Mouse (Mus musculus) limb, embryonic 11.5 days (tissue): ENCODE measurements around the gene Clasrp. TPM values are rescaled to one million over a fixed set of nuclear protein-coding genes. Genes with fewer than 3 reads are reported as not detected.

ENCODE experiments used
- ATAC-seq: fragments of 200-750 bp; cut with Nextera tagmentation; 2 replicates; pipeline ENCODE4 v1.8.0; 2017; ENCODE audit warnings: low read depth; ENCODE audit not compliant: insufficient number of reproducible peaks, low FRiP score, low TSS enrichment
- DNase-seq: peaks from one replicate; pipeline ENCODE4 v3.0.0-alpha.2; 2015; ENCODE audit warnings: low spot score
- H3K27ac ChIP-seq: fragments of 300-500 bp; sonication (generic); replicated peaks from 2 replicates; pipeline ENCODE4 v1.5.1; 2014; ENCODE audit warnings: low read depth, mild to moderate bottlenecking, low read length
- H3K27me3 ChIP-seq: fragments of 300-500 bp; sonication (generic); 2 replicates; pipeline ENCODE4 v1.6.1; 2014; ENCODE audit warnings: mild to moderate bottlenecking, low read length, mixed read lengths; ENCODE audit not compliant: control insufficient read depth, insufficient read depth
- H3K36me3 ChIP-seq: fragments of 300-500 bp; sonication (generic); 2 replicates; pipeline ENCODE4 v1.6.1; 2014; ENCODE audit warnings: mild to moderate bottlenecking, low read length, moderate library complexity, mixed read lengths; ENCODE audit not compliant: control insufficient read depth, insufficient read depth
- H3K4me1 ChIP-seq: fragments of 300-500 bp; sonication (generic); 2 replicates; pipeline ENCODE4 v1.6.1; 2014; ENCODE audit warnings: low read length, mixed read lengths; ENCODE audit not compliant: control insufficient read depth, insufficient read depth
- H3K4me2 ChIP-seq: fragments of 300-500 bp; sonication (generic); 2 replicates; pipeline ENCODE4 v1.6.1; 2014; ENCODE audit warnings: low read depth, mild to moderate bottlenecking, moderate library complexity; ENCODE audit not compliant: severe bottlenecking
- H3K4me3 ChIP-seq: fragments of 300-500 bp; sonication (generic); 2 replicates; pipeline ENCODE4 v1.5.1; 2014; ENCODE audit warnings: low read depth, low read length
- H3K9ac ChIP-seq: fragments of 300-500 bp; sonication (generic); 2 replicates; pipeline ENCODE4 v1.6.1; 2014; ENCODE audit warnings: mild to moderate bottlenecking, low read length
- H3K9me3 ChIP-seq: fragments of 300-500 bp; sonication (generic); 2 replicates; pipeline ENCODE4 v1.6.1; 2016; ENCODE audit warnings: low read length; ENCODE audit not compliant: control insufficient read depth
- WGBS: fragments of 180-500 bp; shearing (Covaris S2); extraction: QIAGEN DNeasy Blood & Tissue Kit; methylation state at CpG from one replicate; pipeline ENCODE4 v1.1.7; 2014; 5-methylcytosine and 5-hydroxymethylcytosine counted together
- polyA plus RNA-seq: library from polyadenylated mRNA; unstranded; fragments of >200 nt; fragmentation: Nextera tagmentation; extraction: Ambion mirVana; gene quantifications from 2 replicates; pipeline ENCODE4 v1.2.1, GENCODE M21; 2014

Clasrp gene
- polyA plus RNA-seq, 1 experiment from 2014 or later = 55.9 TPM

DNA sequence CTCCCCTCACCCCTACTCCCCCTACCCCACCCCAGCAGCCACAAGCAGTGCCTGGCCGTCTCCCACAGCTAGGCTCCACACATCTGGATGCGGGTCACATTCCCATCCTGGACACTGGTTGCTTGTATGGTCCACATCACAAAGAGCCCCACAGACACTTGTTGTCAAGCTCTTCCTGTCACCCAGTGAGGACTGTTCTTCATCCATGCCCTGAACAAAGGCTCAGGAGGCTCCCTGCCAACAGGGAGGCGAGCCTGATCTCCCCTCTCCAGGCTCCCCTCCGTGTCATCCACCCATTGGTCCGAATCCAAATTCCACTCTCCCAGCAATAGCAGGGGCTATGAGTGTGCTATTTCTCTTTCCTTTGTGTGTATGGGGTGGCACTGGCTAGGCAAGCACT is 3.7 kb downstream of the Clasrp start:
- Histone ChIP-seq H3K9ac (no peak overlapping the region), H3K4me3 (no peak overlapping the region), H3K4me1 (peaks cover 11% of the 10 kb centered on the region), H3K4me2 (no peak overlapping the region), H3K27me3 (no peaks in the 10 kb centered on the region), H3K27ac (no peak overlapping the region), H3K9me3 (no peaks in the 10 kb centered on the region), H3K36me3 (peaks cover 23% of the 10 kb centered on the region)
- ATAC-seq (no peak), DNase-seq (no peak)
- 85% methylated on average over 5 of the region's 5 CpGs for WGBS

DNA sequence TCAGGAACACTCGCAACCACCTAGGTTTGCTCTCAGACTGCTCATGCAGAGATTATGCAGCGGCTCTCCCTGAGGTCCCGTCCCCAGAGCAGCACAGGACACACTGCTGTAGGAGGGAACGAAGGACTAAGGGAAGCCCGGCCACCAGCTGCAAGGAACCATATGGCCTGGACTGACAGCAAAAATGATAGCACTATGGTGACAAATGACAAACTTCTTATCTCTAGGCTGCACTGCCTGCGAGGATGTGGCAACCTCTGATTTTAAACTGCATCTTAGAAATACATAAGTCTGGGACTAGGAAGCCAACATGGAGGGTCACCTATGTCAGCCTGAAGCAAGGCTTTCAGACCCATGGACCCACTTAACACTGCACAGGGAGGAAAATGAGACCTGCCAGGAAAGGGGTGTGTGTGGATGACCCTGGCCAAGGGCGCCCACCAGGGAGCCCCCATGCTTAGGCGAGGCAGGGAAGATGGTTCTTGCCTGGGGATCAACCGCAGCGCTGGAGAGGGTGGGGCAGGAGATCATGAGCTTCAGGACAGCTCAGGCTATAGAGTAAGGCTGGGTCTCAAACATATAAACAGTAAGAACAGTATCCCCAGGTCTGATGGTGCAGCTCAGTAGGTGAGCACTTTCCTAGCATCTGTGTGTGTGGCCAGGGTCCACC is 11.1 kb downstream of the Clasrp start:
- 84% methylated on average over 10 of the region's 10 CpGs for WGBS

DNA sequence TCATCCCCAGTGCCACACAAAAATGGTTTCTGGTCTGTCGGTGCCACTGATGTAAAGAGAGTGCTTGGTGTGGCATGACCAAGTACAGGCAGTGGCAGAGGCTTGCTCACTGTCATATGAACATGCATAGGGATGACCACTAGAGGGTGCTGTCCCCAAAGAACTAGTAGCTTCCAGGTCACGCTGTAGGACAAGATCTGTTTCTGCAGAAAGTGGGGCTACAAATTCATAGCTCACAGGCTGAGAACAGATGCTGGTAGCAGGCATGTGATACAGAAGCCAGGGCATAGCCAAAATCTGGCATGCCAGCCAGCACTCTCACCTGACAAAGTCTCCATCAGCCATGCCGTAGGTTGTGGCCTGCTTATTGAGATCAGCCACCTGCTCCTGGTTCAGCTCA is 14.4 kb downstream of the Clasrp start:
- Histone ChIP-seq H3K36me3 (peaks cover 53% of the 10 kb centered on the region), H3K27me3 (no peaks in the 10 kb centered on the region), H3K4me2 (no peak overlapping the region), H3K4me3 (no peak overlapping the region), H3K9me3 (no peaks in the 10 kb centered on the region), H3K4me1 (no peaks in the 10 kb centered on the region), H3K27ac (no peak overlapping the region), H3K9ac (no peak overlapping the region)
- ATAC-seq (peak; percentile 18; the same call in 1 of the 2 replicates), DNase-seq (peak; percentile 73)
- 66% methylated on average over 3 of the region's 3 CpGs for WGBS

More for the DNA sequence above, 11.1 kb downstream of the Clasrp start:
- Histone ChIP-seq H3K27me3 (no peaks in the 10 kb centered on the region), H3K27ac (no peak overlapping the region), H3K9ac (no peak overlapping the region), H3K4me3 (no peak overlapping the region), H3K4me2 (no peak overlapping the region), H3K9me3 (no peaks in the 10 kb centered on the region), H3K36me3 (peaks cover 43% of the 10 kb centered on the region), H3K4me1 (no peaks in the 10 kb centered on the region)
- ATAC-seq = no peak
- no peak for DNase-seq

DNA sequence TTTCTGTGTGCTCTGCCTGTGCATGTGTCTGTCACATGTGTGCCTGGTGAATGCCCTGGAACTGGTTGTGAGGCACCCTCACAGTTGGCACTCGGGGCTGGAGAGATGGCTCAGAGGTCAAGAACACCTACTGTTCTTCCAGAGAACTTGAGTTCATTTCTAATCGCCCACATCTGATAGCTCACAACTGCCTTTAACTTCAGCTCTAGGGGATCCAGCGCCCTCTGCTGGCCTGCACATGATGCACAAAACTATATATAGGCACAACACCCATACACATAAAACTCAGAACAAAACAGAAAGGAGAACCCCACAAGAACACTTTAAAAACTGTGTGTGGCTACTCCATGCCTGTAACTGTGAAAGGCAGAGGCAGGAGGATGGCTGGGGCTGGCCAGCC is 15.1 kb downstream of the Clasrp start:
- Histone ChIP-seq H3K4me3 (no peak overlapping the region), H3K27ac (no peak overlapping the region), H3K4me2 (no peak overlapping the region), H3K4me1 (no peaks in the 10 kb centered on the region), H3K9ac (no peak overlapping the region), H3K36me3 (peaks cover 58% of the 10 kb centered on the region), H3K9me3 (no peaks in the 10 kb centered on the region), H3K27me3 (no peaks in the 10 kb centered on the region)
- 51% methylated on average over 3 of the region's 3 CpGs for whole genome bisulfite sequencing
- peak; percentile 74 for DNase-seq
- no peak for ATAC-seq

DNA sequence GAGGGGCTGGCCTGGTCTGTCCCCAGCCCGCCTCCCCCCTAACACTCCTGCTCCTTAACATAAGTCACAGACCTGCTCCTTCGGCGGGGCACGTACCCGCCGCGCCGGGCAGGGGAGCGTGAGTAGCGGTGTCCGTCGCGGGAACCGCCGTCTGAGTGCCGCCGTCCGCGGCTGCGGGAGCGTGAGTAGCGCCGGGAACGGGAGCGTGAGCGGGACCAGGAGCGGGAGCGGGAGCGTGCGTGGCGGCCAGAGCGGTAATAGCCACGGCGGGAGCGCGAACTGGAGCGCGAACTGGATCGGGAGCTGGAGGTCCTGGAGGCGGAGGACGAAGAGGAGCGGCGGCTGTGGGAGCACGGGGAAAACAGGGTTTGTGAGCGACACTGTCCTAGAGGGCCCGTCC is 18.0 kb downstream of the Clasrp start:
- no peak overlapping the region for H3K27ac ChIP-seq
- no peaks in the 10 kb centered on the region for H3K27me3 ChIP-seq
- ATAC-seq (no peak), DNase-seq (no peak)
- no peak overlapping the region for H3K9ac ChIP-seq
- no peak overlapping the region for H3K4me3 ChIP-seq
- H3K36me3 ChIP-seq = peaks cover 59% of the 10 kb centered on the region
- WGBS = 71% methylated on average over 46 of the region's 46 CpGs
- H3K4me1 ChIP-seq = no peaks in the 10 kb centered on the region
- H3K9me3 ChIP-seq = no peaks in the 10 kb centered on the region
- no peak overlapping the region; the same call in 1 of the 2 replicates for H3K4me2 ChIP-seq

DNA sequence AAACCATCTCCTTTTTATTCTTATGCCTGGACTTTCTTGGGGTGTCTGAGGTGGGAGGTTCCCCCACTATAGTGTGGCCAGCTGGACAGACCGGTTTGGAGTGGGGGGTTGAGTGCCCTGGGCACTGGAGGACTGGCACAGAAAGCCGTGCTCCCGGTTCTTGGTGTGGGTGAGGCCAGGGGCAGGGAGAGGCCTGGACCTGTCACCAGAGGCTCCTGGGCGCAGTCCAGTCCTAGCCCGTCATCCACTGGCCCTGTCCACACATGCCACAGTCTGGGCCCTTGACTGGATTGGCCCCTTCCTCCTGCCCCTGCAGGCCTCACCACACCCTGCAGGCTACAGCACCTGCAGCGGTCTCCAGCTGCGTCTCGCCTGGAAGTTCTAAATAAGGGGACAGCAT is 23.7 kb downstream of the Clasrp start:
- no peak overlapping the region; the same call in 1 of the 2 replicates for H3K4me2 ChIP-seq
- WGBS = 84% methylated on average over 8 of the region's 8 CpGs
- no peak overlapping the region for H3K27ac ChIP-seq
- no peak overlapping the region for H3K9ac ChIP-seq
- H3K4me3 ChIP-seq = no peak overlapping the region
- H3K36me3 ChIP-seq = peaks cover 29% of the 10 kb centered on the region
- peaks cover 28% of the 10 kb centered on the region for H3K27me3 ChIP-seq
- no peaks in the 10 kb centered on the region for H3K4me1 ChIP-seq
- H3K9me3 ChIP-seq = no peaks in the 10 kb centered on the region
- no peak for ATAC-seq
- DNase-seq = no peak

DNA sequence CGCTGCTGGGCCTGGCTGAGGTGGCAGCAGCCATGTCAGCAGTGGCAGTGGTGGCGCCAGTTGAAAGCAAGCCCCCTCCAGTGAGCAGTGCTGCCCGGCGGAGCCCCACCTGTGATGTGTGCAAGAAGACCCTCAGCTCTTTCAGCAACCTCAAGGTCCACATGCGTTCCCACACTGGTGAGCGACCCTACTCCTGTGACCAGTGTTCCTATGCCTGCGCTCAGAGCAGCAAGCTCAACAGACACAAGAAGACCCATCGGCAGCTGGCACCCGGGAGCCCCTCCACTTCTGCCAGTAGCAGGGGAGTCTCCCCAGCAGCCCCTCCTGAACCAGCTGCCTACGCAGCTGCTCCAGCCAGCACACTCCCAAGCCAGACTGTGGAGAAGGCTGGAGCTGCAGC is 24.5 kb downstream of the Clasrp start:
- no peak overlapping the region for H3K4me3 ChIP-seq
- DNase-seq (no peak), ATAC-seq (no peak)
- WGBS = 92% methylated on average over 10 of the region's 10 CpGs
- peaks cover 28% of the 10 kb centered on the region for H3K27me3 ChIP-seq
- no peaks in the 10 kb centered on the region for H3K4me1 ChIP-seq
- 0 out of 2 replicates have a peak overlapping the region, but pooled peaks have one; percentile 7 for H3K4me2 ChIP-seq
- H3K9ac ChIP-seq = no peak overlapping the region
- H3K27ac ChIP-seq = no peak overlapping the region
- H3K9me3 ChIP-seq = no peaks in the 10 kb centered on the region
- peaks cover 24% of the 10 kb centered on the region for H3K36me3 ChIP-seq

DNA sequence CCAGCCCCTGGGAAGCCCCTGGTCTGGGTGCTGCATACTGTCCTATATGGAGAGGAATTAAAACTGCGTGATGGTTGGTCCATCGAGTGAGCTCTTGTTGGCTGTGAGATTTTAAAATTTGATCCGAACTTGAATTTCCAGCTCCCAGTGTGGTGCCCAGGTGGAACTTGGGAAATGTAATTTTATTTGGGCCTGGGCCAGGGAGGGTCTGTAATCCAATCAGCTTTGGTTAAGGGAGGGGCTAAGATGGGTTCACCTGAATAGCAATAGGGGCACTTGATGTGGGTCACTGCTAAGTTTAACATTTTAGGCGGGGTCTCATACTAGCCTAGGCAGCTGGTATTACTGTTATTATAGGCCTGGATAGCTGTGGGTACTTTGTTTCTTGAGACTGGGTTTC is 25.9 kb downstream of the Clasrp start:
- WGBS = 58% methylated on average over 4 of the region's 4 CpGs
- DNase-seq = no peak
- no peaks in the 10 kb centered on the region for H3K9me3 ChIP-seq
- no peak overlapping the region for H3K4me2 ChIP-seq
- no peak for ATAC-seq
- H3K4me3 ChIP-seq = no peak overlapping the region
- peaks cover 4% of the 10 kb centered on the region; the same call in 1 of the 2 replicates for H3K4me1 ChIP-seq
- no peak overlapping the region for H3K27ac ChIP-seq
- no peak overlapping the region for H3K9ac ChIP-seq
- peaks cover 28% of the 10 kb centered on the region for H3K27me3 ChIP-seq
- H3K36me3 ChIP-seq = peaks cover 13% of the 10 kb centered on the region
